Mouse (Mus musculus) lung, postnatal 0 days (tissue): Measurements from ENCODE around the gene Piezo1.

Source experiments
- CTCF ChIP-seq: IDR thresholded peaks from 2 replicates; pipeline ENCODE4 v1.5.1; 2016; ENCODE audit warnings: antibody characterized with exemption, mild to moderate bottlenecking
- EP300 ChIP-seq: IDR thresholded peaks from 2 replicates; pipeline ENCODE4 v1.6.1; 2016; ENCODE audit warnings: antibody characterized with exemption, mild to moderate bottlenecking, control low read depth

DNA sequence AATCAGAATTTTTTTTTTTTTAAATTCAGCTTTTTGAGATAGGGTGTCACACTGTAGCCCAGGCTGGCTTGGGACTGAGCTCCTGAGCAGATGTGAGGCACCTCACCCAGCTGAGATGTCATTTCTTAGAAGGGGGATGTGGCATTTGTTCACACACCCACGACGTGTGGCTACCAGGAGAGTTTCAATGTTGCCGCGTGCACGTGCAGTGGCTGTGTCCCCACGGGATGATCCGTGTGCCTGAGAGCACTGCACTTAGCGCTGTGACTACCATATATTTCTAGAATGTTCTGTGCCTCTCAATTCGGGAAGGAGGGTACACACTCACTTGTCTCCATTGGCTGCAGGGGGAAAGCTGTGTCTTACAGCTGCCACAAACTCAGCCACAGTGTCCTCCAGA lies 115.0 kb downstream of the Piezo1 start:
- TF ChIP-seq CTCF (no peak), EP300 (no peak)
